Mouse (Mus musculus): ENCODE results near the gene Zfp69. TPM values are rescaled to one million over a fixed set of nuclear protein-coding genes. Genes with fewer than 3 reads are reported as not detected.

Gene Zfp69
- total RNA-seq, 2 experiments from 2014 or later: 1.9 to 2.2 TPM

GRCm38 (mm10) chr4:120887381-120888112 is 64.0 kb downstream of the Zfp69 start:
- peak in 1 of 2 experiments; percentile 70 for DNase-seq (ENCODE audit: extremely low spot score in 1 of 2, low spot score in 1 of 2)

- no peak for DNase-seq (ENCODE audit: extremely low spot score in 1 of 2, low spot score in 1 of 2)
Observed at GRCm38 (mm10) chr4:120886811-120887210, 64.7 kb downstream of the Zfp69 start.

- DNase-seq (ENCODE audit: extremely low spot score in 1 of 2, low spot score in 1 of 2): no peak
Observed at GRCm38 (mm10) chr4:120886131-120886530, 65.4 kb downstream of the Zfp69 start.

- DNase-seq (ENCODE audit: extremely low spot score in 1 of 2, low spot score in 1 of 2): no peak
Observed at GRCm38 (mm10) chr4:120885208-120886120, 66.0 kb downstream of the Zfp69 start.

- DNase-seq (ENCODE audit: extremely low spot score in 1 of 2, low spot score in 1 of 2): no peak
Observed at GRCm38 (mm10) chr4:120882002-120882625, 69.4 kb downstream of the Zfp69 start.

- DNase-seq (ENCODE audit: extremely low spot score in 1 of 2, low spot score in 1 of 2): no peak
Observed at GRCm38 (mm10) chr4:120880731-120881432, 70.6 kb downstream of the Zfp69 start.

Small RNA genes within 50 kb of the gene (microRNA-seq; reads per million reads assigned to microRNA genes)
- gene Mir7015: 1.4 to 2.6 reads per million in 2 experiments

Other genes starting within 250 kb of the Zfp69 start
- 1 to 10 TPM; 4.8 to 6.2 TPM for gene Kcnq4, start 203.1 kb downstream of the Zfp69 start, total RNA-seq (2021)
- 10 to 100 TPM; 48.7 to 49.1 TPM for gene Nfyc, start 120.1 kb downstream of the Zfp69 start, total RNA-seq (2021)
- 10 to 100 TPM; 24.2 to 30.6 TPM for gene Rims3, start 96.9 kb downstream of the Zfp69 start, total RNA-seq (2021)
- gene Exo5, start 26.7 kb downstream of the Zfp69 start, total RNA-seq (2021): 10 to 100 TPM; 13.1 to 14.1 TPM
- 100 to 1,000 TPM; 156 to 157 TPM for gene Smap2, start 65.5 kb upstream of the Zfp69 start, total RNA-seq (2021)
- gene Col9a2, start 87.7 kb upstream of the Zfp69 start, total RNA-seq (2021): 1 to 10 TPM; 3.4 to 3.8 TPM
- gene Zmpste24, start 146.5 kb upstream of the Zfp69 start, total RNA-seq (2021): 10 to 100 TPM; 22.7 to 24.8 TPM
- not detected for gene Tmco2, start 157.5 kb upstream of the Zfp69 start, total RNA-seq (2021)